1 mouse cellular context compared by ENCODE assay signal in the genomic region with DNA sequence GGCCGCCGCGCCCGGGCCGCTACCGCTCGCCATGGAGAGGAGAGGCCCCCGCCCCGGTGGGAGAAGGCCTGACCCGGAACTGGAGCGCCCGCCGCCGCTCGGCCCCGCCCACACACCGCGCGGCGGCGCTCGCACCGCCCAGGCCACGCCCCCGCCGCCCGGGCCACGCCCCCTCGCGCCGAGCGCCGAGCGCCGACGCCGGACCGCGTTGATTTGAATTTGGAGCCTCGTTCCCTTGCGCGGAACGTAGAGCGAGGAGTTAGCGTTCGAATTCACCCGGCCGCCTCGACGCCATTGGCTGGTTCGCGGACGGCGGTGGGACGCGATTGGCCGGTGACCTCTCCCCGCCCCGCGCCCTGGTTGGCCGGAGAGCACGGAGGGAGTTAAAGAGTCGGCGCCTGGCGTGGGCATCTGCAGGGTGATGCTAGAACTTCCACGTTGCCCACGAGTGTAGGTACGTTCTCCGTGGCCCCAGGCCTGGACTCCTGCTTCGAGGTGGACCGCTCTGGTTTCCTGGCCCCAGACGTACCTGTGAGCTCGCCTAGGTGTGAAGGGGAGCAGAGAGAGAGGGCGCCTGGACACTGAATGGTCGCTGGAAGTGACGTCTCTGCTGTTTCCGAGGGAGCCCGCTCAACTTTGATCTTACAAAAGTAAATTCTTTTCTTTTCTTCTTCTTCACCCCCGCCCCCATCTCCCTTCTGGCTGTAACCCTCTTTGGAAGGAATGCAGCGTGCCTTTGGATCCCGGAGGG.
TF ChIP-seq lines count a peak whose summit lies in the region.

A gene (minus strand): TSS at position 104 of the 751 bp plus-strand sequence.
A gene (plus strand): TSS at position 192 of the 751 bp plus-strand sequence.

TF ChIP-seq in MEL, 35 proteins besides CTCF, POLR2A, EP300 and RAD21 (continued from another document):
- TF ChIP-seq POLR2AphosphoS5 (IDR thresholded peaks at IDR 0.05; ENCODE audit: borderline replicate concordance, low read depth, low read length) (no peak), MAX (IDR thresholded peaks at IDR 0.05; ENCODE audit: low read length) (peak; percentile 79), SMC3 (IDR thresholded peaks at IDR 0.05; ENCODE audit: low read depth, low read length) (no peak), ZNF384 (IDR thresholded peaks at IDR 0.05; ENCODE audit: low read depth, low read length) (no peak), E2F4 (IDR thresholded peaks at IDR 0.05; ENCODE audit: borderline replicate concordance, low read depth, low read length) (no peak), MAZ (IDR thresholded peaks at IDR 0.05; ENCODE audit: low read depth, low read length) (0 out of 2 replicates have a peak, but pooled peaks have one; percentile 28), GABPA (IDR thresholded peaks at IDR 0.05; ENCODE audit: low read depth, low read length) (no peak), SIN3A (IDR thresholded peaks at IDR 0.05; ENCODE audit: low read length) (peak; percentile 9; the same call in 1 of the 2 replicates), CHD1 (IDR thresholded peaks at IDR 0.05; ENCODE audit: low read depth, low read length) (no peak), KAT2A (conservative IDR thresholded peaks at IDR 0.05; ENCODE audit: low read depth, low read length) (no peak; the same call in 1 of the 2 replicates), UBTF (IDR thresholded peaks at IDR 0.05; ENCODE audit: borderline replicate concordance, insufficient read depth, low read depth, low read length) (no peak)
